Mouse (Mus musculus) cerebellum, adult 2 months (tissue): Measurements from ENCODE around the gene Tmf1. TPM values are rescaled to one million over a fixed set of nuclear protein-coding genes. Genes with fewer than 3 reads are reported as not detected.

Experiments used
- DNase-seq, 2 experiments: peaks; one replicate each; pipeline ENCODE4 v3.0.0; 2021
- H3K27ac ChIP-seq: fragments of 200-500 bp; 2 replicates; pipeline ENCODE4 v1.5.1; 2012; ENCODE audit warnings: low read length, control low read depth, inconsistent platforms; ENCODE audit not compliant: insufficient read depth
- H3K27me3 ChIP-seq: fragments of 200-500 bp; 2 replicates; pipeline ENCODE4 v1.6.1; 2012; ENCODE audit warnings: inconsistent platforms, mild to moderate bottlenecking, low read length, moderate library complexity; ENCODE audit not compliant: control insufficient read depth, insufficient read depth
- H3K4me1 ChIP-seq: fragments of 200-500 bp; 2 replicates; pipeline ENCODE4 v1.6.1; 2011; ENCODE audit warnings: low read length; ENCODE audit not compliant: control insufficient read depth, insufficient read depth
- H3K4me3 ChIP-seq: fragments of 200-500 bp; replicated peaks from 2 replicates; pipeline ENCODE3; 2011; ENCODE audit warnings: mild to moderate bottlenecking, low read depth, low read length, control low read depth; ENCODE audit not compliant: insufficient read depth
- CTCF ChIP-seq: fragments of 200-500 bp; IDR thresholded peaks from 2 replicates; pipeline ENCODE4 v1.5.1; 2011; ENCODE audit warnings: low read depth, mild to moderate bottlenecking, control low read depth, low read length, moderate library complexity, borderline replicate concordance; ENCODE audit not compliant: insufficient read depth
- POLR2A ChIP-seq: fragments of 200-500 bp; IDR thresholded peaks from 2 replicates; pipeline ENCODE4 v1.6.1; 2011; ENCODE audit warnings: low read length, control low read depth, borderline replicate concordance; ENCODE audit not compliant: insufficient read depth
- WGBS: fragments of 180-500 bp; shearing (Covaris S2); methylation state at CpG from one replicate; pipeline ENCODE4 v1.1.7; 2018; 5-methylcytosine and 5-hydroxymethylcytosine counted together
- polyA plus RNA-seq: library from polyadenylated mRNA; depleted of rRNA; stranded (reverse); fragments of >200 nt; gene quantifications from 2 replicates; pipeline ENCODE4 v1.2.3, GENCODE M21; 2012; rRNA removed

Gene Tmf1
- polyA plus RNA-seq, 1 experiment, result 13.4 TPM

GRCm38 (mm10) chr6:97116896-97117295 lies 62.0 kb downstream of the Tmf1 start:
- H3K27me3 ChIP-seq, result no peaks in the 10 kb centered on the region
- no peak overlapping the region for H3K27ac ChIP-seq
- DNase-seq, result no peak
- no peaks in the 10 kb centered on the region for H3K4me1 ChIP-seq
- TF ChIP-seq CTCF (no peak), POLR2A (no peak)
- no peak overlapping the region for H3K4me3 ChIP-seq
- 75% methylated on average over 5 of the region's 5 CpGs for WGBS

GRCm38 (mm10) chr6:97114821-97115220 lies 64.1 kb downstream of the Tmf1 start:
- Histone ChIP-seq H3K27ac (no peak overlapping the region), H3K4me3 (no peak overlapping the region), H3K4me1 (no peaks in the 10 kb centered on the region), H3K27me3 (no peaks in the 10 kb centered on the region)
- TF ChIP-seq POLR2A (no peak), CTCF (no peak)
- WGBS, result 57% methylated on average over 3 of the region's 3 CpGs
- no peak for DNase-seq

GRCm38 (mm10) chr6:97112177-97112576 lies 66.7 kb downstream of the Tmf1 start:
- Histone ChIP-seq H3K27me3 (no peaks in the 10 kb centered on the region), H3K4me3 (no peak overlapping the region), H3K27ac (no peak overlapping the region), H3K4me1 (no peaks in the 10 kb centered on the region)
- no peak for TF ChIP-seq POLR2A
- no peak for TF ChIP-seq CTCF
- DNase-seq, result no peak
- 24% methylated on average over 8 of the region's 8 CpGs for WGBS

- peak in 1 of 2 experiments; percentile 24 for DNase-seq
- H3K4me3 ChIP-seq, result no peak overlapping the region
- 19% methylated on average over 2 of the region's 2 CpGs for WGBS
- TF ChIP-seq CTCF (peak; percentile 67), POLR2A (no peak)
- H3K27ac ChIP-seq, result no peak overlapping the region
- H3K4me1 ChIP-seq, result no peaks in the 10 kb centered on the region
- no peaks in the 10 kb centered on the region; the same call in 1 of the 2 replicates for H3K27me3 ChIP-seq
These were observed 72.1 kb downstream of the Tmf1 start for GRCm38 (mm10) chr6:97106777-97107176.

GRCm38 (mm10) chr6:97106106-97106505 lies 72.8 kb downstream of the Tmf1 start:
- Histone ChIP-seq H3K27ac (no peak overlapping the region), H3K4me1 (no peaks in the 10 kb centered on the region), H3K27me3 (no peaks in the 10 kb centered on the region; the same call in 1 of the 2 replicates), H3K4me3 (no peak overlapping the region)
- DNase-seq, result no peak
- TF ChIP-seq CTCF (no peak), POLR2A (no peak)
- 84% methylated on average over 8 of the region's 8 CpGs for WGBS

- 74% methylated on average over 7 of the region's 7 CpGs for WGBS
These were observed 74.6 kb downstream of the Tmf1 start for GRCm38 (mm10) chr6:97104264-97104852.

More at GRCm38 (mm10) chr6:97104264-97104852, 74.6 kb downstream of the Tmf1 start:
- peak; percentile 26; the same call in 1 of the 2 replicates for TF ChIP-seq CTCF
- TF ChIP-seq POLR2A, result no peak
- H3K4me1 ChIP-seq, result no peaks in the 10 kb centered on the region
- no peak for DNase-seq
- H3K27me3 ChIP-seq, result no peaks in the 10 kb centered on the region; the same call in 1 of the 2 replicates
- H3K27ac ChIP-seq, result no peak overlapping the region
- no peak overlapping the region for H3K4me3 ChIP-seq

Other genes starting within 250 kb of the Tmf1 start
- gene Fam19a4, start 118.7 kb downstream of the Tmf1 start, polyA plus RNA-seq, result 0.13 and 0.54 TPM in 2 replicates
- gene Eogt, start 29.9 kb downstream of the Tmf1 start, polyA plus RNA-seq, result 20.7 and 21.8 TPM in 2 replicates
- gene Uba3, start 26.5 kb upstream of the Tmf1 start, polyA plus RNA-seq, result 79.1 and 80.4 TPM in 2 replicates
- gene Arl6ip5, start 31.6 kb upstream of the Tmf1 start, polyA plus RNA-seq, result 179 and 181 TPM in 2 replicates
- 0.06 and 0.08 TPM in 2 replicates for gene Lmod3, start 73.6 kb upstream of the Tmf1 start, polyA plus RNA-seq